Mouse (Mus musculus) embryonic facial prominence, embryonic 15.5 days (tissue): Measurements from ENCODE around the gene Phf13. TPM values are rescaled to one million over a fixed set of nuclear protein-coding genes. Genes with fewer than 3 reads are reported as not detected.
A peak's percentile ranks its signal among the peaks of the same experiment; 100 is the strongest.

ENCODE experiments used
- ATAC-seq: fragments of 200-750 bp; cut with Nextera tagmentation; 2 replicates; pipeline ENCODE4 v1.8.0; 2017; ENCODE audit warnings: low read depth, moderate TSS enrichment; ENCODE audit not compliant: insufficient number of reproducible peaks, low FRiP score, low TSS enrichment
- H3K27ac ChIP-seq: fragments of 300-500 bp; sonication (generic); replicated peaks from 2 replicates; pipeline ENCODE4 v1.5.1; 2015; ENCODE audit warnings: mild to moderate bottlenecking, inconsistent platforms
- H3K27me3 ChIP-seq: fragments of 300-500 bp; sonication (generic); 2 replicates; pipeline ENCODE4 v1.6.1; 2015; ENCODE audit warnings: inconsistent platforms
- H3K36me3 ChIP-seq: fragments of 300-500 bp; sonication (generic); 2 replicates; pipeline ENCODE4 v1.6.1; 2015; ENCODE audit warnings: mild to moderate bottlenecking, inconsistent platforms
- H3K4me1 ChIP-seq: fragments of 300-500 bp; sonication (generic); 2 replicates; pipeline ENCODE4 v1.6.1; 2015; ENCODE audit warnings: inconsistent platforms
- H3K4me2 ChIP-seq: fragments of 300-500 bp; sonication (generic); replicated peaks from 2 replicates; pipeline ENCODE4 v1.6.1; 2015; ENCODE audit warnings: mild to moderate bottlenecking, inconsistent platforms
- H3K4me3 ChIP-seq: fragments of 300-500 bp; sonication (generic); replicated peaks from 2 replicates; pipeline ENCODE4 v1.5.1; 2015; ENCODE audit warnings: mild to moderate bottlenecking, inconsistent platforms
- H3K9ac ChIP-seq: fragments of 300-500 bp; sonication (generic); 2 replicates; pipeline ENCODE4 v1.6.1; 2015; ENCODE audit warnings: inconsistent platforms
- H3K9me3 ChIP-seq: fragments of 300-500 bp; sonication (generic); replicated peaks from 2 replicates; pipeline ENCODE4 v1.6.1; 2016; ENCODE audit warnings: inconsistent platforms
- WGBS: fragments of 180-500 bp; shearing (Covaris S2); methylation state at CpG from one replicate; pipeline ENCODE4 v1.1.7; 2015; 5-methylcytosine and 5-hydroxymethylcytosine counted together
- polyA plus RNA-seq: library from polyadenylated mRNA; unstranded; fragments of >200 nt; fragmentation: Nextera tagmentation; extraction: Ambion mirVana; gene quantifications from 2 replicates; pipeline ENCODE4 v1.2.1, GENCODE M21; 2015

Phf13 gene
- polyA plus RNA-seq, 1 experiment from 2014 or later = 34.6 TPM

DNA sequence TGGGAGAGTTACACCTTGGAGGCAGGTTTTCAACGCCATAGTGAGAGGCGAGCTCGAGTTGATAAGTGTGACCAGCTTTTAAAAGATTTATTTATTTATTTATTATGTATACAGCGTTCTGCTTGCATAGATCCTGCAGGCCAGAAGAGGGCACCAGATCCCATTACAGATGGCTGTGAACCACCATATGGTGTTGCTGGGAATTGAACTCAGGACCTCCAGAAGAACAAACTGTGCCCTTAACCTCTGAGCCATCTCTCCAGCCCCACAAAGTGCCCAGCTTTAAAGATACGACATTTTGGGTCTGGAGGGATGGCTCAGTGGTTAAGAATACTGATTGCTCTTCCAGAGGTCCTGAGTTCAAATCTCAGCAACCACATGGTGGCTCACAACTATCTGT is 33.0 kb upstream of the Phf13 start:
- 30% methylated on average over 5 of the region's 5 CpGs for WGBS
- Histone ChIP-seq H3K9ac (no peak overlapping the region), H3K36me3 (peaks cover 8% of the 10 kb centered on the region; the same call in 1 of the 2 replicates), H3K4me1 (peaks cover 55% of the 10 kb centered on the region), H3K9me3 (no peaks in the 10 kb centered on the region), H3K4me2 (no peak overlapping the region), H3K4me3 (no peak overlapping the region), H3K27ac (no peak overlapping the region), H3K27me3 (no peaks in the 10 kb centered on the region; the same call in 1 of the 2 replicates)
- ATAC-seq = no peak

DNA sequence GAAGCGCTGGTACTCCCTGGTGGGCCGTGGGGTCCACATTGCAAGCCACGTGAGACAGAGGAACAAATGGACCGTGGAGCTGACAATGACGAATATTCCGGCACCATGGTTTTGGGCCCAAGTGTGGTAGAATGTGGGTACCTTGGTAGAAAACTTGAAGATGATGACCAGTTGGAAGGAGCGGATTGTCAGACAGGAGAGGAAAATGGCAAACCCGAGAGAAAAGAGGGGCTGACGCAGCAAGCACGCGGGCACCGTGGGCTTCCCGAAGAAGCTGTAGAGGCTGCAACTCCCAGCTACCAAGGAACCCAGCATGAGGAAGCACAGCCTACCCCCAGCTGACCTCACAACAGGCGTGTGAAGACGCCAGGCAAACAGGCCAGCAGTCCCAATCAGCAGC is 32.4 kb upstream of the Phf13 start:
- Histone ChIP-seq H3K4me1 (peaks cover 57% of the 10 kb centered on the region), H3K4me2 (peak overlapping the region; percentile 92), H3K9me3 (no peaks in the 10 kb centered on the region), H3K27me3 (no peaks in the 10 kb centered on the region), H3K4me3 (peak overlapping the region; percentile 86; the same call in 1 of the 2 replicates), H3K36me3 (peaks cover 14% of the 10 kb centered on the region), H3K9ac (0 out of 2 replicates have a peak overlapping the region, but pooled peaks have one; percentile 48), H3K27ac (no peak overlapping the region)
- whole genome bisulfite sequencing = 71% methylated on average over 15 of the region's 15 CpGs
- ATAC-seq = no peak

DNA sequence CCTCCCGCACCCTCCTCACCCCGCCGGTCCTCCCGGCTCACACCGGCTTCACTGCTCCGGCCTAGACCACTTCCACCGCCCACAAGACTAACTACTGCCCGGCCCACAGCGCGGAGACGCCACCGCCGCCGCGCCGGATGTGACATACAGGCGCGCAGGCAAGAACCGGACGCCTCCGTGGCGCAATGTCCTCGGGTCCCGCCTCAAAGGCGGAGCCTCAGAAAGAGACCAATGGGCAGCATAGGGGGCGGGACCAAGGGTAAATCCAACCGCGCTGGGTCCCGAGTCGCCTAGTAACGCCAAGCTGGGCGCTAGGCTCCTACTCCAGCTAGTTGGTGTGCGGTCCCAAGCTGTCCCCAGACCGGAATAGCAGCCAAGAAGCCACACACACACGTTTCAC is 31.5 kb upstream of the Phf13 start, which contains the start of gene Zbtb48:
Gene Zbtb48, minus strand, starts transcription at position 148 of the 400 bp plus-strand sequence.
- Histone ChIP-seq H3K27ac (0 out of 2 replicates have a peak within 1 kb of the TSS, but pooled peaks have one; percentile 68), H3K36me3 (peaks cover 23% of the 10 kb centered on the region), H3K9me3 (no peaks in the 10 kb centered on the region), H3K4me2 (peak within 1 kb of the TSS; percentile 92), H3K4me1 (peaks cover 61% of the 10 kb centered on the region), H3K4me3 (peak within 1 kb of the TSS; percentile 86), H3K27me3 (no peaks in the 10 kb centered on the region), H3K9ac (peak within 1 kb of the TSS; percentile 74)
- under 1% methylated on average over 35 of the region's 35 CpGs for WGBS
- peak; percentile 94 for ATAC-seq

DNA sequence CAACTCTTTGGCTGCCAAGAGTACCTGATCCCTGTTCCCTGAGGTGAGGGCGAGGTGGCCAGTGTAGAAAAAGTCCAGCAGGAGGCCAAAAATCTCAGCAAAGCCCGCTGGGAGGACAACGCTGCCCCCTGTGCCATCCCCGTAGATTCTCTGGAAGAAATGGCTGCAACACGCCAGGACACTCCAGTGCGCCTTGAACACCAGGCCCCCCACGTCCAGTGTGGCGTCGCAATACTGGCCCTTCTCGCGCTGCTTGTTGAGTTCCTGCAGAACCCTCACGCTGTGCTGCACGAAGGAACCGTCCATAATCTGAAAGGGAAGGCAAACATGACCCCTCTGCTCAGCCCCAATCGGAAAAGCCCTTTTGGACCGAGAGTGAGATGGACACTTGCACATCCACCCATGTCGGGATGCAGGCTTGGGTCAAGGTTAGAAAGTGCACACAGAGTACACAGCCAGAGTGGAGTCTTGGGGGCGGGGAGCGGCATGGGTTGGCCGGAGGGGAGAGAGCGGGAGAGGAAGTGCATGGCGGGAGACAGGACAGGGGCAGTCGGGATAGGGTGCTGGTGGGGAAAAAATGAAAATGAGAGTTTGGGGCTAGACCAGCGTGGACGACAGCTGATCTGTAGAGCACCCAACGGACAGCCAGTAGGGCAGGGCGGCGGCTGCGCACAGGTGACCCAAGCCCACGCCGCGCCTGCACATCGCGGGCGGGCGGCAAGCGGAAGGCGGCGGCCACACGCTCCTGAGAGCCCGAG is 30.9 kb upstream of the Phf13 start:
- Histone ChIP-seq H3K4me2 (peak overlapping the region; percentile 92), H3K4me3 (peak overlapping the region; percentile 86), H3K9me3 (no peaks in the 10 kb centered on the region), H3K9ac (peak overlapping the region; percentile 74), H3K27ac (0 out of 2 replicates have a peak overlapping the region, but pooled peaks have one; percentile 68), H3K4me1 (peaks cover 61% of the 10 kb centered on the region), H3K36me3 (peaks cover 29% of the 10 kb centered on the region), H3K27me3 (no peaks in the 10 kb centered on the region)
- 2% methylated on average over 33 of the region's 41 CpGs for WGBS
- ATAC-seq = peak; percentile 32

DNA sequence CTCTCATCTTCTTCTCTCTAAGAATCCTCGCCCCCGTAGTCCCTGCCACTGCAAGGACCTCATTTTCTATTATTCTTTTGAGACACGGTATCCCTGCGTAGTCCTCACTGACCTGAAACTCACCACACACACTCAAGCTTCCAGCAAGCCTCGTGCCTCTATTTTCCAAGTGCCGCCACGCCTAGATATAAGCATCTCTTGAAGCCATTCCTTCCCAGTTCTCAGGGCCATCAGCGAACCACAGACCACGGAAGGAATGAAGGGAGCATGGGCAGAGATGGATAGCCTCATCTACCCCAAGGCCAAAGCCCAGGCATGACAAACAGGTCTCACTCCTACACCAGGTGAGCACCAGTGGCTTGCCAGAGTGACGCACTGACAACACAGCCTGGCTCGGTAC is 28.5 kb upstream of the Phf13 start:
- no peak overlapping the region for H3K4me3 ChIP-seq
- H3K9ac ChIP-seq = 0 out of 2 replicates have a peak overlapping the region, but pooled peaks have one; percentile 4
- ATAC-seq = no peak
- H3K4me1 ChIP-seq = peaks cover 50% of the 10 kb centered on the region
- no peaks in the 10 kb centered on the region for H3K9me3 ChIP-seq
- no peak overlapping the region for H3K4me2 ChIP-seq
- 89% methylated on average over 11 of the region's 11 CpGs for WGBS
- H3K27ac ChIP-seq = no peak overlapping the region
- H3K27me3 ChIP-seq = no peaks in the 10 kb centered on the region
- H3K36me3 ChIP-seq = peaks cover 53% of the 10 kb centered on the region

DNA sequence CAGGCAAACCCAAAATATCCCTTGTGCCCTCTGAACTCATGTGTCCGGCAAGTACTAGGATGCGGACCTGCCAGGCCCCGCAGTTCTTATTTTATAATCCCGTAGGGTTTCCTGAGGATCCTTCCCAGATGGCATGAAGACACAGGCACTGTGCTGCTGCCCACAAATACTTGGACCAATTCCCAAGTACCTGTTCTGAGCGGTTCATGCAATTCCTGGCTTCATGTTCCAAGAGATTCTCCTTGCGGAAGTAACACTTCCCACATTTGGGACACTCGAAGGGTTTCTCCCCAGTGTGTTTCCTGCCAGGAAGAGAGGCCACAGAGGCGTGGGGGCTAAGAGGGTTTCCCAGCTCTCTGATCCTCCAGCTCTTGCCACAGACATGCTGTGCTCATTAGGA is 26.4 kb upstream of the Phf13 start:
- Histone ChIP-seq H3K4me2 (no peak overlapping the region), H3K9me3 (no peaks in the 10 kb centered on the region), H3K4me3 (no peak overlapping the region), H3K36me3 (peaks cover 65% of the 10 kb centered on the region), H3K9ac (no peak overlapping the region), H3K4me1 (peaks cover 36% of the 10 kb centered on the region), H3K27ac (no peak overlapping the region), H3K27me3 (no peaks in the 10 kb centered on the region)
- WGBS = 81% methylated on average over 8 of the region's 8 CpGs
- no peak for ATAC-seq

DNA sequence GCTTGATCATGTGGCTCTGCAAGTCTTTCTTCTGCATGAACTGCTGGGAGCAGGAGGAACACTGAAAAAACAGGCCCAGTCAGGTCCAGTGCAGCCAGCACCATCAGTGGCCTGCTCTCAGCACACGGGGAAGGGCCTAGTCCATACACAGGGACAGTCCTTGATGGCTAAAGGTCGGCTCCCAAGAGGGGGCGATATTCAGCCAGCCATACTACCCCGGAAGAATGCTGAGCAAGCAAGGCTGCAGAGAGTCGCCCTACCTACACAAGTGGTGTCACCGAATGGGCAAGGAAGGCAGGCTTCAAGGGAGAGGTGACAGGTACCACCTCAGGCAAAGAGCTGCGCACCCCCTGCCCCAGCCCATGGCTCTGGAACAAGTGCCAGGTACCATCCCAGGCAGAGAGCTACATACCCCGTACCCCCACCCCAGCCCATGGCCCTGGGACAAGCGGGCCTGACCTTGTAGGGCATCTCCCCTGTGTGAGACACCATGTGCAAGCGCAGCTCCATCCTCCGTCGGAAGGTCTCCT is 25.6 kb upstream of the Phf13 start:
- H3K9me3 ChIP-seq = no peaks in the 10 kb centered on the region
- H3K27ac ChIP-seq = no peak overlapping the region
- 75% methylated on average over 12 of the region's 12 CpGs for WGBS
- peaks cover 31% of the 10 kb centered on the region for H3K4me1 ChIP-seq
- no peak overlapping the region for H3K9ac ChIP-seq
- H3K36me3 ChIP-seq = peaks cover 71% of the 10 kb centered on the region
- H3K4me2 ChIP-seq = no peak overlapping the region
- no peak overlapping the region for H3K4me3 ChIP-seq
- no peaks in the 10 kb centered on the region for H3K27me3 ChIP-seq
- ATAC-seq = no peak

DNA sequence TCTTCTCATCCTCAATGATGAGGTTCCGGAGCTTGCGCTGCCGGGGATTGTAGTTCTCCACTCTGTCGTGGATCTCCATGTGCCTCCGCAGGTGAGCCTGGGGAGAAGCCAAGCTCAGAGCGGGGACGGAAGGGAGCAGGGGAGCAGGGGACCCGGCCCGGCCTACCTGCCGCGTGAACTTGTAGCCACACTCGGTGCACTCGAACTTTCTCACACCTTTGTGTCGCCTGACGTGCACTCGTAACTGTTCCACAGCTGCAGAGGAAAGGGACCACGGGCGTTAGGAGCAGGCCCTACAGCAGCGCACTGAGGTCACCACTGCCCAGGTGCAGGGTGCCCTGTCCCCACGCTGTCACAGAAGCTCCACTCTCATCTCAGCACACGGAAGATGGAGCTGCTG is 24.0 kb upstream of the Phf13 start:
- no peaks in the 10 kb centered on the region for H3K27me3 ChIP-seq
- 94% methylated on average over 21 of the region's 21 CpGs for WGBS
- peaks cover 87% of the 10 kb centered on the region for H3K36me3 ChIP-seq
- H3K4me3 ChIP-seq = no peak overlapping the region
- no peak overlapping the region for H3K4me2 ChIP-seq
- no peak for ATAC-seq
- no peaks in the 10 kb centered on the region for H3K9me3 ChIP-seq
- no peak overlapping the region for H3K9ac ChIP-seq
- H3K27ac ChIP-seq = no peak overlapping the region
- H3K4me1 ChIP-seq = peaks cover 14% of the 10 kb centered on the region; the same call in 1 of the 2 replicates

DNA sequence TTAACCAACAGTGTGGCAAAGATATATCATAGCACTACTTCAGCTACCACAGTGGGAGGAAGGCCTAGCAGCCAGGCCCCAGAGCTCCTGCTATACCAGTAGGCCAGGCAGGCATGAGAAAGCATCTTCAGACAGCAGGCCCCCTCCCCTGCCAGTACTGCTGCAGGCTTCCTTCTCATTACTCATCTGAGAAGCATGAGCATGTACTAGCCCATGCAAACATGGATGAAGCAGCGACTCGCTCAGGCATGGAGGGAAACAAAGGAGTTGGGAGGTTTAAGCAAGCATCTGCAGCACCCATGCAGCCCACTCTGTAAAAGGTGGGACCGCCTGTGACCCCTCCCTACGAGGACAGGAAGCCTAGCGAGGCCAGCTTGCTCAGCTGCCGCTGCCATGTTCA is 23.0 kb upstream of the Phf13 start:
- no peaks in the 10 kb centered on the region for H3K27me3 ChIP-seq
- 75% methylated on average over 6 of the region's 6 CpGs for WGBS
- peaks cover 89% of the 10 kb centered on the region for H3K36me3 ChIP-seq
- no peak overlapping the region for H3K4me2 ChIP-seq
- 0 out of 2 replicates have a peak, but pooled peaks cover 6% of the 10 kb centered on the region for H3K4me1 ChIP-seq
- ATAC-seq = no peak
- no peak overlapping the region for H3K9ac ChIP-seq
- H3K27ac ChIP-seq = no peak overlapping the region
- H3K4me3 ChIP-seq = no peak overlapping the region
- H3K9me3 ChIP-seq = no peaks in the 10 kb centered on the region

DNA sequence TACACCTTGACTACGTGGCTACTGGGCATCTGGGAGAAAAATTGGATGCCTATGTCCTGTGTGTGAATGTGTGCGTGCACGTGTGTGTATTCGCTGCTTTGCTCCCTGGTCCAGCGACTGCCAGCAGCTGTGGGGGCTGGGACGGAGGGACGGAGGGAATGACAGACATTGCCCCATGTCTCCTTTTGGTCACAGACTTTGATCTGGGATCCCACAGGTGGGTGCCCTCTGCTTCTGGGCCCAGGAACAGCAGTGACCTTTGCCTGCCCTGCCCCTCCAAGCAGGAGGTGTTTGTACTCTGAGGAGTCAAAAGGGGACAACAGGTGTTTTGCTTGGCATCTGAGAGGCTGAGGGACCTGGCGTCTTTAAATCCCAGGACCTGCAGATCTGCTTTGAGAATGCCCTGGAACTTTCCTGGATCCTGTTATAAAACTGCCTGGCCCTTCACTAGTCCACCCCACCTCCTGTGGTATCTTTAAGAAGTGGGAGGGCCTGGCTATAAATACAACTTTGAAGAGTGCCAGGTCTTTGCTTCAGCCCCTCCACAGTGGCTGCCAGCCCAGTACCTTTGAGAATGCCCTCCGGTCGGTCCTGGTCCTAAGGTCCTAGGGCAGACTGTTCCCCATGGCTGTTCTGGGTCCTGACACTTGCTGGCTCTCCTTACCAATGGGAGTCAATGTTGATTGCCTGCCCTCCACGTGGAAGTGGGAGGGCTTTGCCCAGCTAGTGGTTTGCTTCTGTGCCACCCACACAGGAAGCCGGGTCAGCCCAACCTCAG is 17.2 kb upstream of the Phf13 start:
- H3K9me3 ChIP-seq = no peaks in the 10 kb centered on the region
- H3K27me3 ChIP-seq = no peaks in the 10 kb centered on the region
- no peak for ATAC-seq
- H3K9ac ChIP-seq = no peak overlapping the region
- peaks cover 56% of the 10 kb centered on the region for H3K36me3 ChIP-seq
- H3K4me2 ChIP-seq = no peak overlapping the region
- WGBS = 84% methylated on average over 12 of the region's 12 CpGs
- H3K4me3 ChIP-seq = no peak overlapping the region
- H3K27ac ChIP-seq = no peak overlapping the region
- peaks cover 27% of the 10 kb centered on the region for H3K4me1 ChIP-seq

DNA sequence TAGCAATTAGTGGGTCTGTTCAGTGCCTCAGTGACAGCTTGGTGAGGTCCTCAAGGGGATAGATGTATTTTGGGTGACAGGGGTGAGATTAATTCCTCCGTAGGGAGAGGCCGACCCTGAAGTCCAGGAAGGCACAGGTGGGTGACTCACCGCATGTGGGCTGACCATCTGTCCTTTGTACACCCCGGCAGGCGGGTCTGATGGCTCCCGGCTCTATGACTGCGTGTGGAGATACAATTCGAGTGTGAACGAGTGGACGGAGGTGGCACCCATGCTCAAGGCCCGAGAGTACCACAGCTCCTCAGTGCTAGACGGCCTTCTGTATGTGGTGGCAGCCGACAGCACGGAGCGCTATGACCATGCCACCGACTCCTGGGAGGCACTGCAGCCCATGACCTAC is 16.1 kb upstream of the Phf13 start:
- Histone ChIP-seq H3K4me1 (peaks cover 39% of the 10 kb centered on the region), H3K27me3 (no peaks in the 10 kb centered on the region), H3K4me2 (peak overlapping the region; percentile 95; the same call in 1 of the 2 replicates), H3K36me3 (peaks cover 48% of the 10 kb centered on the region), H3K4me3 (peak overlapping the region; percentile 77; the same call in 1 of the 2 replicates), H3K9ac (no peak overlapping the region), H3K27ac (no peak overlapping the region), H3K9me3 (no peaks in the 10 kb centered on the region)
- WGBS = 88% methylated on average over 16 of the region's 16 CpGs
- no peak for ATAC-seq
